Mouse (Mus musculus): ENCODE data around the gene Ttc21a. TPM values are rescaled to one million over a fixed set of nuclear protein-coding genes. Genes with fewer than 3 reads are reported as not detected.
"Not testable (repeated sequence)": the region's sequence is repeated elsewhere in the genome, so short reads cannot be mapped to it uniquely, and the experiment has no call there.

The Ttc21a gene
- total and polyA plus RNA-seq, 3 experiments, result 0.04 to 0.17 TPM; not detected in 1

DNA sequence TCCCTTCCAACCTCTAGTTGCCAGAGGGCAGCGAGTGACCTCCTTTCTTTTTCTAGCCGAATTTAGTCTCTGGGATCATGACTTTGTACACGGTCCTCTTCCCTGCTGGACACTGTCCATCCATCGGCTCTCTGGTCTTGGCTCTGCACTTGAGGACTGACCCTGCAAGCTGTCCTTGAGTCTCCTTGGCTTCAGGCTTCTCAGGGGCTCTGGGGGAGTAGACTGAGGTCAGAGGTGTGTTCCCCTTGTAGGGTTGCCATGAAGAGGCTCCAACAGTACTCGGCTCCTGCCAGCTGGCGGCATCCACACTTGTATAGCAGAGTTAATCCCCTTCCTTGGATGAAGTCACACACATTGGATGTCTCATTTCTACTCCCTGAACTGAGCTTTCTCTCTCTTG, 62.2 kb downstream of the Ttc21a start:
- peak; percentile 6 for DNase-seq

- DNase-seq, result peak; percentile 16
Measured at GRCm38 (mm10) chr9:120000761-120001160, 63.4 kb downstream of the Ttc21a start.

GRCm38 (mm10) chr9:120001945-120002725, 64.7 kb downstream of the Ttc21a start:
- peak; percentile 95 for DNase-seq

DNA sequence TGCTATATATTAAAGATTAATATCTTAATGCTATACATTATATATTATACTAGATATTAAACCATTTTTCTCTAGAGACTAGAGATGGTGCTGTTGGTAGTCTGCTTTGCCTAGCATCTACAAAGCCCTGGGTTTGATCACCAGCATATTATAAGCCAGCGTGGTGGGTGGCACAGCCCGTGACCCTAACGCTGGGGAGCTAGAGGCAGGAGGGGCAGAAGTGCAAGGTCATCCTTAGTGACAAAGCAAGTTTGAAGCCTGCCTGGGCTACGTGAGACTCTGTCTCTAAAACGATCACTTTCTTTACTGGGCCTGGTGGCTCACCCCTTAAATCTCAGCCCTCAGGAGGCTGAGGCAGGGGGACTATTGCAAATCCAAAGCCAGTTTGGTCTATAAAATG, 65.5 kb downstream of the Ttc21a start:
- DNase-seq, result no peak

GRCm38 (mm10) chr9:120005936-120006335, 68.5 kb downstream of the Ttc21a start:
- no peak for DNase-seq

DNA sequence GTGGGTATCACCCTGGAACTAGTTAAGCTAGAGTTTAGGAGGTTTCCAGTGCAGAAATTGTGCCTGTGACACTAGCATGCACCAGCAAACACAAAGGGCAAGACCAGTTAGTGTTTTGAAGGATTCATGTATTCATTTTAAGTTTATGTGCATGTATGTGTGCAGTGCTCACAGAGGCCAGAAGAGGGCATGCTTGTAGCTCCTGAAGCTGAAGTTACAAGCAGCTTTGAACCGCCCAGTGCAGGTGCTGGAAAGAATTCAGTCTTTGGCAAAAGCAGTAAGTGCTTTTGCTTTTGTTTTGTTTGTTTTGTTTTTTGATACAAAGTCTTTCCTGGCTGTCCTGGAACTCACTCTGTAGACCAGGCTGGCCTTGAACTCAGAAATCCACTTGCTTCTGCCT, 70.4 kb downstream of the Ttc21a start:
- DNase-seq, result no peak

GRCm38 (mm10) chr9:120009226-120009841, 71.9 kb downstream of the Ttc21a start:
- DNase-seq, result no peak

GRCm38 (mm10) chr9:120009871-120010270, 72.5 kb downstream of the Ttc21a start:
- no peak for DNase-seq

- peak; percentile 99 for DNase-seq
Measured at GRCm38 (mm10) chr9:120010781-120011511, 73.5 kb downstream of the Ttc21a start.

DNA sequence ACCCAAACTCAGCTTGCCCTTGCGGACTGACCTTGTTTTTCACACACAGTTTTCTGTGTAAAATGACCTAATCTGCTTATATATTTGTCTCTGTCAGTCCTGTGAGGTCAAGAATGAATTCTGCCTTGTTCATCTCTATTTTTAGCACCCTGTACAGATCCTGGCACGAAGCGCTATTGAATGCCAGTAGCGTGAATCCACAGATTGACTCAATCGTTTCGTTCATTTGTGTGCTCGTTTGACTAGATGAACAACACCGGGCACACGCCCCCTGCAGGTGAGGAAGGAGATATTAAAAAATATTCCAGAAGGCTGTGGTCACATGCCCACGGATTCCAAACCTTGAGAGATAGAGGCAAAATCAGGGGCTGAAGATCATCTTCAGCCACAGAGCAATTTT, 74.1 kb downstream of the Ttc21a start:
- peak; percentile 83 for DNase-seq

- DNase-seq, result not testable (repeated sequence)
Measured at GRCm38 (mm10) chr9:120012161-120012560, 74.8 kb downstream of the Ttc21a start.

DNA sequence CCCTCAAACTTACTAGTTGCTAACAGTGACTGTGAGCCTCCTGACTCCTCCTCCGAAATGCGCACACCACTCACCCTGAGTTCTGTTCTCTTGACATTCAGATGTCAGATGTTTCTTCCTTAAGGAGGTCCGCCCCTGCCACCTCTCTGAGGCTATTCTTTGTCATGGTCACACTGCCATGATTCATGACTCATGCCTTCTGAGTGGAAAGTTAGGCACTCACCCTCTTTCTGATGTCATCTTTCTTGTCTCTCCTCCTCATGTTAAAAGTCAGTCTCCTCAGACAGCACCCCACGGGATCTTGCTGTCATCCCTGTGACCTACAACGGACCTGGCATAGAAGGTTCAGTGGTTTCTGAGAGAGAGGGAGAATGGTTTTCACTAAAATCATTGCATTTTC, 75.4 kb downstream of the Ttc21a start:
- DNase-seq, result peak; percentile 77

DNA sequence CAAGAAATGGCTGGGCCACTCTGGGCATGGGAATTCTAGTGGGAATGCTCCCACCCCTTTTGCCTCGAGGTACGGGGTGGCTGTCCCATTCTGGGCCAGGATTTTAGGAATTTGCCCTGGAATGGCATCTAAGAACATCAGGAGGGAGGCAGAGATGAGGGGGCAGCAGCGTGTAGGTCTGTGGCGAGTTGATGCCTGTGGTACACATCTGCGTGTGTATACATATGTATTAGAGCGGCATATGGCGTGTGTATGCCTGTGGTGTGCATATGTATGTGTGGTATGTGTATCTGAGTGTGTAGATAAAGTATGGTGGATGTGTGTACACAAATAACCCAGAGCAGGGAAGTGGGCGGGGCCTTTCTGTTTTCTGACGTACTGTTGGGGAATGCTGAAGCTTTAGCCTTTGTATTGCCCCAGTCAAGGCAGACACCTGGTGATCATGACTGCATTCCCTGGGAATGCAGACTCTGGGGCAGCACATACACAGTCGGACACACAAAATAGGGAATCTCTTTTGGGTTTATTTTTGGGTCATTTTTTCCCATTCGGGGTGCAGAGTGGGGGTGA, 75.9 kb downstream of the Ttc21a start:
- no peak for DNase-seq

DNA sequence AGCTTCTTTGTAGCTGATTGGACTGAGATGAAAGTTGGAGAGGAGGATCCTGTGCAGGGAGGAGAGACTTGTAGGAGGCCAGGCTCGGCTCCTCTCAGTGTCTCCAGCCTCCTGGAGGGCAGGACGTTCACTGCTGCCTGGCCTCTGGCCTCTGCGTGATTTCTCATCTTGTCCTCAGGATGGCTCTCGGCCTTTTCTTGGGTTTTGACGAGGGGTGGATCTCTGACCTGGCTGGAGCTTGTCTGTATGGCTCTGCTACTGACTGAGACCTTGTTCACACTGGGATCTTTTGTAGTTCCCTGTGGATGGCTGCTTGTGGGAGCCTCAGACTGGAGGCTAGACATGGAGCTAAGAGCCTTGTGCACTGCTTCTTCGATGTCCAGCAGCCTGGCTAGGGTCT, 77.4 kb downstream of the Ttc21a start:
- DNase-seq, result no peak

DNA sequence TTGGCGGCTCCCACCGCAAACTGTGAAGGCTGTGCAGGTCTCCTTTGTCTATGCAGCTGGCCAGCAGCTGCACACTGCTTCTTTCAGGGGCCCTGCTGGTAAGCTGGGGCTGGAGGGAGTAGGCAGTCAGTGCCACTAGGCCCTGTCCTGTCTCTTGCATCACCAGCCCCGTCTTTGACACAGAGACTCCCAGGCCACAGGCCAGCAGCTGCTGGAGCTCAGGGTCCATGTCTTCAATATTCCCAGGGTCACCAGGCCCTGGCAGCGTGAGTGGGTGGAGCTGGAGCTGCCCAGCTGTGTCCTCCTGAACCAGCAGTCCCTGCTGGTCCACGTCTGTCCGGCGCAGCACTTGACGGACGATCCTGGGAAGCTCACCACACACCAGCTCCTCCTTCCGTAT, 79.5 kb downstream of the Ttc21a start:
- DNase-seq, result peak; percentile 69

Other genes with a start within 250 kb of the Ttc21a start
- not detected for gene Scn10a, start 218.3 kb upstream of the Ttc21a start, total RNA-seq (2021)
- not detected in 2 replicates for gene Scn10a, start 218.3 kb upstream of the Ttc21a start, polyA plus RNA-seq (2012; rRNA removed)
- gene Scn11a, start 112.2 kb upstream of the Ttc21a start, total RNA-seq (2021), result not detected
- not detected in 2 replicates for gene Scn11a, start 112.2 kb upstream of the Ttc21a start, polyA plus RNA-seq (2012; rRNA removed)
- 10 to 100 TPM; 48.1 to 50.7 TPM for gene Wdr48, start 42.7 kb upstream of the Ttc21a start, total RNA-seq (2021)
- gene Wdr48, start 42.7 kb upstream of the Ttc21a start, polyA plus RNA-seq (2012; rRNA removed), result 26.6 and 30.7 TPM in 2 replicates
- gene Gorasp1, start within 50 bp of the Ttc21a start, total RNA-seq (2021), result 10 to 100 TPM; 15.1 to 31.9 TPM
- 26.6 and 30.5 TPM in 2 replicates for gene Gorasp1, start within 50 bp of the Ttc21a start, polyA plus RNA-seq (2012; rRNA removed)
- gene Csrnp1, start 47.1 kb downstream of the Ttc21a start, total RNA-seq (2021), result 10 to 100 TPM; 18.7 to 26.5 TPM
- gene Csrnp1, start 47.1 kb downstream of the Ttc21a start, polyA plus RNA-seq (2012; rRNA removed), result 45.6 and 51.3 TPM in 2 replicates
- gene Xirp1, start 86.0 kb downstream of the Ttc21a start, total RNA-seq (2021), result under 1 TPM; 0.37 to 0.48 TPM
- 0.03 and 0.04 TPM in 2 replicates for gene Xirp1, start 86.0 kb downstream of the Ttc21a start, polyA plus RNA-seq (2012; rRNA removed)
- 10 to 100 TPM in 1 of 2 experiments, 1 to 10 TPM in 1; 3.5 to 10.8 TPM for gene Cx3cr1, start 132.3 kb downstream of the Ttc21a start, total RNA-seq (2021)
- gene Cx3cr1, start 132.3 kb downstream of the Ttc21a start, polyA plus RNA-seq (2012; rRNA removed), result 11.8 and 12.5 TPM in 2 replicates
- not detected for gene Ccr8, start 154.5 kb downstream of the Ttc21a start, total RNA-seq (2021)
- gene Ccr8, start 154.5 kb downstream of the Ttc21a start, polyA plus RNA-seq (2012; rRNA removed), result not detected in 2 replicates
- 10 to 100 TPM; 24.8 to 26.4 TPM for gene Slc25a38, start 172.8 kb downstream of the Ttc21a start, total RNA-seq (2021)
- 50.0 and 52.3 TPM in 2 replicates for gene Slc25a38, start 172.8 kb downstream of the Ttc21a start, polyA plus RNA-seq (2012; rRNA removed)
- 100 to 1,000 TPM; 661 to 798 TPM for gene Rpsa, start 190.1 kb downstream of the Ttc21a start, total RNA-seq (2021)
- 2,191 and 2,685 TPM in 2 replicates for gene Rpsa, start 190.1 kb downstream of the Ttc21a start, polyA plus RNA-seq (2012; rRNA removed)
- gene Mobp, start 212.1 kb downstream of the Ttc21a start, total RNA-seq (2021), result under 1 TPM in 1 of 2 experiments, not detected in 1; 0.41 TPM
- gene Mobp, start 212.1 kb downstream of the Ttc21a start, polyA plus RNA-seq (2012; rRNA removed), result not detected in 2 replicates

Measured in adrenal gland, adult 2 months (tissue).